Mouse (Mus musculus) liver, embryonic 14.5 days (tissue): Measurements from ENCODE around the gene BC035044.

Experiments
- CTCF ChIP-seq: IDR thresholded peaks from 2 replicates; pipeline ENCODE4 v1.5.1; 2016; ENCODE audit warnings: antibody characterized with exemption, low read depth, control low read depth
- EP300 ChIP-seq: IDR thresholded peaks from 2 replicates; pipeline ENCODE4 v1.6.1; 2016; ENCODE audit warnings: antibody characterized with exemption, low read depth

DNA sequence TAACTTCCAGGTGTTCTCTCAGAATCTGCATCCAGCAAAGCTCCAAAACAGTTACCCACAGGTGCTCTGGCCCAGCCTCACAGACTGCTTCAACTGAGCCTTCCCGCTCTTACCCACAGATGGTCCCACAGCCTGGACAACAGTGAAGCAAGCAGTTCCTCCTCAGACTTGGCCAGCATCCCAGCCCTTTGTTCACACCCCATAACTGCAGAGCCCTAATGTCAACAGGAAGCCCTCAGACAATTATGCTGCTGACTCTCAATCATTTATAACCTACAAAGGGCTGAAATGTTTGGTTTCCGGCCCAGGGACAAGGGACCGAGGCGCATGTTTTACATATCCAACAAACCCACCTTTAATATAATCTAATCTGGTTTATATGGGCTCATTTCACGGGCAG is 34.7 kb downstream of the BC035044 start:
- TF ChIP-seq CTCF (no peak), EP300 (no peak)
